In the genomic region with DNA sequence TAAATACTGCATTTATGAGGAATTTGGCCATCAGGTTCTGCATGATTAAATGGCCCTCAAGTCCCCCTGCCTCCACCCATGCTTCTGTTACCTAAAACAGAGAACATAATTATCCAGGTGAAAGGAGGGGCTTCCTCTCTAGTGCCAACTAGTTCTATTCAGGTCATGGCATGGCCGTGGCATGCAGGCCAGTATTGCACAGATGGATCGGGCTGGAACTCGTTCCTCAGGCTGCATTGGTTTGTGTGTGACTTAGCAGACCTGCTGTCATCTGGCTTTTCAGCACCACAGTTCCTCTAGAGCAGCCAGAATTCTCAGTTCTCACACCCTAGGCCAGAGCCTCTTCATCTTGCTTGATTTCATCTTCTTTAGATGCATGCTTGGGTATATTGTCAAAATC, we compare ENCODE assay signal across 9 mouse cellular contexts.
DNase-seq lines count a peak whose midpoint lies in the region; ATAC-seq and TF ChIP-seq lines count a peak whose summit lies in the region.
"Had no signal": no experiment of that assay in that cellular context is flagged by ENCODE, and none has a peak within 500 bp of the region (broad histone marks: within the 10 kb centered on the region; RNA-seq: fewer than 3 reads in every experiment).

No protein-coding gene starts in this region.

- H3K36me3 ChIP-seq in heart, adult 2 months (ENCODE audit: control insufficient read depth, insufficient read depth, low read length): peaks cover 14% of the 10 kb centered on the region
- H3K36me3 ChIP-seq in heart, embryonic 10.5 days: no peaks in the 10 kb centered on the region
- no peaks in the 10 kb centered on the region for H3K36me3 ChIP-seq in lung, embryonic 15.5 days
- H3K36me3 ChIP-seq in neural tube, embryonic 15.5 days: no peaks in the 10 kb centered on the region
- H3K36me3 ChIP-seq in midbrain, embryonic 11.5 days (ENCODE audit: control insufficient read depth, insufficient read depth, low read length): no peaks in the 10 kb centered on the region
- H3K36me3 ChIP-seq: liver, embryonic 13.5 days had no signal

- ATAC-seq in lung, embryonic 15.5 days (ENCODE audit: borderline replicate concordance, extremely low read depth, low FRiP score, low TSS enrichment): no peak
- ATAC-seq in neural tube, embryonic 15.5 days (ENCODE audit: low FRiP score): no peak
- no peak for ATAC-seq in midbrain, embryonic 11.5 days (ENCODE audit: low FRiP score)

- no peaks in the 10 kb centered on the region for H3K9me3 ChIP-seq in heart, embryonic 10.5 days
- no peaks in the 10 kb centered on the region for H3K9me3 ChIP-seq in lung, embryonic 15.5 days
- no peaks in the 10 kb centered on the region for H3K9me3 ChIP-seq in neural tube, embryonic 15.5 days (replicated peaks)
- H3K9me3 ChIP-seq in midbrain, embryonic 11.5 days (ENCODE audit: control insufficient read depth, low read length): no peaks in the 10 kb centered on the region
- H3K9me3 ChIP-seq: liver, embryonic 13.5 days had no signal

- peaks cover 16% of the 10 kb centered on the region for H3K4me1 ChIP-seq in heart, adult 2 months (ENCODE audit: control insufficient read depth, insufficient read depth, low read length)
- peaks cover 20% of the 10 kb centered on the region for H3K4me1 ChIP-seq in heart, embryonic 10.5 days
- peaks cover 39% of the 10 kb centered on the region for H3K4me1 ChIP-seq in lung, embryonic 15.5 days
- peaks cover 23% of the 10 kb centered on the region for H3K4me1 ChIP-seq in neural tube, embryonic 15.5 days
- peaks cover 5% of the 10 kb centered on the region for H3K4me1 ChIP-seq in midbrain, embryonic 11.5 days (ENCODE audit: control insufficient read depth, insufficient read depth, low read length)
- H3K4me1 ChIP-seq: liver, embryonic 13.5 days had no signal

- H3K79me2 ChIP-seq in heart, adult 2 months (replicated peaks; ENCODE audit: control insufficient read depth, insufficient read depth, low read length): no peaks in the 10 kb centered on the region; the same call in 1 of the 2 replicates

- H3K4me2 ChIP-seq in lung, embryonic 15.5 days: no peak overlapping the region
- no peak overlapping the region for H3K4me2 ChIP-seq in neural tube, embryonic 15.5 days
- no peak overlapping the region for H3K4me2 ChIP-seq in midbrain, embryonic 11.5 days
- H3K4me2 ChIP-seq: liver, embryonic 13.5 days had no signal

- DNase-seq in heart, adult 2 months: peak; percentile 17 to 32
- no peak for DNase-seq in heart, embryonic 10.5 days (ENCODE audit: low spot score)
- no peak for DNase-seq in lung, postnatal 25 days (ENCODE audit: low spot score)
- DNase-seq in cerebellum, postnatal 25 days: peak; percentile 61 to 75
- DNase-seq in midbrain, embryonic 11.5 days (ENCODE audit: low spot score, missing footprints): no peak
- DNase-seq in natural killer cell, adult 2 months (ENCODE audit: low spot score in 2 of 2): no peak
- DNase-seq: liver, embryonic 13.5 days had no signal

- TF ChIP-seq CTCF in heart, adult 2 months (IDR thresholded peaks at IDR 0.05): no peak

- H3K9ac ChIP-seq in heart, adult 2 months (ENCODE audit: low read depth, low read length): no peak overlapping the region
- H3K9ac ChIP-seq in lung, embryonic 15.5 days: no peak overlapping the region
- H3K9ac ChIP-seq in neural tube, embryonic 15.5 days (replicated peaks): no peak overlapping the region
- no peak overlapping the region for H3K9ac ChIP-seq in midbrain, embryonic 11.5 days (ENCODE audit: low read length)
- H3K9ac ChIP-seq: liver, embryonic 13.5 days had no signal

- no peak overlapping the region for H3K4me3 ChIP-seq in heart, adult 2 months
- no peak overlapping the region for H3K4me3 ChIP-seq in heart, embryonic 10.5 days
- H3K4me3 ChIP-seq in lung, embryonic 15.5 days: no peak overlapping the region
- H3K4me3 ChIP-seq in neural tube, embryonic 15.5 days (replicated peaks): no peak overlapping the region
- no peak overlapping the region for H3K4me3 ChIP-seq in midbrain, embryonic 11.5 days (ENCODE audit: low read depth, low read length)
- H3K4me3 ChIP-seq: liver, embryonic 13.5 days had no signal

- intact Hi-C loops in heart, adult 2 months (cut with DNase I): no loop called here

- no peak for TF ChIP-seq POLR2A in heart, adult 2 months (IDR thresholded peaks at IDR 0.05; ENCODE audit: insufficient read depth, low read depth, low read length)

- peak overlapping the region; percentile 87 for H3K27ac ChIP-seq in heart, adult 2 months
- H3K27ac ChIP-seq in heart, embryonic 10.5 days: no peak overlapping the region
- H3K27ac ChIP-seq in lung, embryonic 15.5 days: peak overlapping the region; percentile 61
- H3K27ac ChIP-seq in neural tube, embryonic 15.5 days (replicated peaks): peak overlapping the region; percentile 71
- H3K27ac ChIP-seq in midbrain, embryonic 11.5 days (ENCODE audit: low read depth, low read length): no peak overlapping the region
- H3K27ac ChIP-seq: liver, embryonic 13.5 days had no signal

- TF ChIP-seq EP300 in heart, adult 2 months (IDR thresholded peaks at IDR 0.05; ENCODE audit: insufficient read depth, low read depth, low read length): no peak

- H3K27me3 ChIP-seq in heart, adult 2 months (ENCODE audit: control insufficient read depth, insufficient read depth, low read length): no peaks in the 10 kb centered on the region
- H3K27me3 ChIP-seq in heart, embryonic 10.5 days (ENCODE audit: insufficient read depth, poor library complexity, severe bottlenecking): no peaks in the 10 kb centered on the region
- H3K27me3 ChIP-seq in lung, embryonic 15.5 days: no peaks in the 10 kb centered on the region
- H3K27me3 ChIP-seq in neural tube, embryonic 15.5 days (replicated peaks): no peaks in the 10 kb centered on the region
- no peaks in the 10 kb centered on the region for H3K27me3 ChIP-seq in midbrain, embryonic 11.5 days (ENCODE audit: control insufficient read depth, insufficient read depth, low read length)
- H3K27me3 ChIP-seq: liver, embryonic 13.5 days had no signal

- 56% methylated on average over 3 of the region's 3 CpGs for WGBS in heart, adult 2 months
- WGBS in heart, embryonic 10.5 days: 85% methylated on average over 3 of the region's 3 CpGs
- 56% methylated on average over 3 of the region's 3 CpGs for WGBS in lung, embryonic 15.5 days
- WGBS in neural tube, embryonic 15.5 days: 74% methylated on average over 3 of the region's 3 CpGs
- 93% methylated on average over 3 of the region's 3 CpGs for WGBS in midbrain, embryonic 11.5 days

Comparison
In these comparisons a context has a peak if more than half of its experiments do, and no peak if none do; other contexts are left out.
1. DNase-seq: peak in heart, adult 2 months (2 of 2) and cerebellum, postnatal 25 days (2 of 2); none in heart, embryonic 10.5 days (single experiment), lung, postnatal 25 days (single experiment), midbrain, embryonic 11.5 days (single experiment) and natural killer cell, adult 2 months (0 of 2).
2. H3K27ac ChIP-seq: peak in heart, adult 2 months (single experiment), lung, embryonic 15.5 days (single experiment) and neural tube, embryonic 15.5 days (single experiment); none in heart, embryonic 10.5 days (single experiment) and midbrain, embryonic 11.5 days (single experiment).